Mouse (Mus musculus) C2C12 (cell line): ENCODE measurements around the gene Pheta1.

Experiments
- MYOD1 ChIP-seq: IDR thresholded peaks from one replicate; pipeline ENCODE4 v1.6.1; 2011; ENCODE audit warnings: low read depth; ENCODE audit not compliant: control insufficient read depth, insufficient read length
- USF1 ChIP-seq: IDR thresholded peaks from one replicate; pipeline ENCODE4 v1.6.1; 2011; ENCODE audit warnings: low read depth, mild to moderate bottlenecking, control low read depth, moderate library complexity

GRCm38 (mm10) chr5:121894647-121895046 lies 45.9 kb downstream of the Pheta1 start:
- no peak for TF ChIP-seq MYOD1
- TF ChIP-seq USF1 = no peak
